In the genomic region with DNA sequence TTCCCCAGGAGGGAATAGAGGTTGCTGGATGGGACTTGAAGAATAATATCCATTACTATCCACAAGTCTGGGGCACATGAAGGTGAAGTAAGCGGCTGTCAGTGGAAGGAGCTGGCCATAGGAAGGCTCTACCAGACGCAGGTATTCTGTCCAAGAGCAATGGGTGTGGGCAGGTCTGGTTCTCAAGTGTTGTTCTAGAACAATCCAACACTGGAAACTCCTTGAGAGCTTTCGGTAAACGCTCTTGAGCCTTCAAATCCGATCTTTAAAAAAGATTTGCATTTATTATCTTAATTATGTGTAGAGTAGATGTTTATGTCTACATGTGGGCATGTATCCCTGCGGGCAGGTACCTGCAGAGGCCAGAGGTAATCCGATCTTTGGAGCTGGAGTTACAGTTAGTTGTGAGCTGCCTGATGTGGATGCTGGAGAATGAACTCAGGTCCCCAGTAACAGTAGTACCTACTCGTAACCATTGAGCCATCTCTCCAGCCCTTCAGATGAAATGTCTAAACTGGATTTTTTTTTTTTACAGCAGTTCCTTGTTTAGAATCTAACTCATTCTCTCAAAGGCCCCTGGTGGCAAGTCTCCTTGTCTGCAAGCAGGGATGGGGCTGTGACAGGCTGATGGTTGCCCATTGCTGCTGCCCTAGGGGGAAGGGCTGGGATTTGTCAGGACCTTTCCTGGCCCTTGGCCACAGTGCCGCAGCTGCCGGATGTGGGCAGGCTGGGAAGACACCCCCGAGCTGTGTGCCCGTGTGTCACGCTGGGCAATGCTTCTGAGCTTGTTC, we compare ENCODE assay signal across 14 mouse cellular contexts. TPM values are rescaled to one million over a fixed set of nuclear protein-coding genes. Genes with fewer than 3 reads are reported as not detected.
A peak's percentile ranks its signal among the peaks of the same experiment; 100 is the strongest.
DNase-seq lines count a peak whose midpoint lies in the region; ATAC-seq and TF ChIP-seq lines count a peak whose summit lies in the region.
"Had no signal": no experiment of that assay in that cellular context is flagged by ENCODE, and none has a peak within 500 bp of the region (broad histone marks: within the 10 kb centered on the region; RNA-seq: fewer than 3 reads in every experiment).

No protein-coding gene starts in this region.

- no peaks in the 10 kb centered on the region for H3K36me3 ChIP-seq in hindbrain, embryonic 16.5 days (ENCODE audit: control insufficient read depth, insufficient read depth, low read length)
- peaks cover 22% of the 10 kb centered on the region for H3K36me3 ChIP-seq in hindbrain, embryonic 10.5 days
- H3K36me3 ChIP-seq in midbrain, postnatal 0 days (ENCODE audit: insufficient read depth, low read length): peaks cover 8% of the 10 kb centered on the region
- H3K36me3 ChIP-seq in midbrain, embryonic 13.5 days: peaks cover 26% of the 10 kb centered on the region
- H3K36me3 ChIP-seq: heart, embryonic 13.5 days had no signal

- no peak for DNase-seq in hindbrain, embryonic 10.5 days (ENCODE audit: low spot score)
- peak; percentile 69 for DNase-seq in midbrain, postnatal 0 days (ENCODE audit: low spot score)
- DNase-seq in adipocyte (ENCODE audit: low spot score): peak; percentile 37
- peak; percentile 18 to 59 for DNase-seq in lung, postnatal 4 days
- DNase-seq in embryo, embryonic 11 days: no peak
- DNase-seq: cerebellum, adult 9-10 months; kidney, adult 8-10 months had no signal

- no peaks in the 10 kb centered on the region for H3K9me3 ChIP-seq in hindbrain, embryonic 16.5 days (ENCODE audit: control insufficient read depth, low read length)
- no peaks in the 10 kb centered on the region for H3K9me3 ChIP-seq in hindbrain, embryonic 10.5 days
- H3K9me3 ChIP-seq in midbrain, postnatal 0 days (ENCODE audit: low read length): no peaks in the 10 kb centered on the region
- no peaks in the 10 kb centered on the region for H3K9me3 ChIP-seq in midbrain, embryonic 13.5 days
- H3K9me3 ChIP-seq: embryonic facial prominence, embryonic 13.5 days; heart, embryonic 13.5 days; limb, embryonic 13.5 days had no signal

- H3K4me3 ChIP-seq in hindbrain, embryonic 16.5 days (ENCODE audit: low read length): no peak overlapping the region
- no peak overlapping the region for H3K4me3 ChIP-seq in hindbrain, embryonic 10.5 days
- no peak overlapping the region for H3K4me3 ChIP-seq in midbrain, postnatal 0 days (ENCODE audit: low read depth, low read length)
- no peak overlapping the region for H3K4me3 ChIP-seq in midbrain, embryonic 13.5 days (replicated peaks)
- H3K4me3 ChIP-seq: embryonic facial prominence, embryonic 13.5 days; heart, embryonic 13.5 days; limb, embryonic 13.5 days had no signal

- no peak overlapping the region for H3K9ac ChIP-seq in hindbrain, embryonic 16.5 days (ENCODE audit: low read depth, low read length)
- no peak overlapping the region for H3K9ac ChIP-seq in midbrain, postnatal 0 days (replicated peaks; ENCODE audit: low read length, poor library complexity, severe bottlenecking)
- H3K9ac ChIP-seq in midbrain, embryonic 13.5 days (replicated peaks): no peak overlapping the region
- H3K9ac ChIP-seq: embryonic facial prominence, embryonic 13.5 days; heart, embryonic 13.5 days; limb, embryonic 13.5 days had no signal

- WGBS in hindbrain, embryonic 16.5 days: 75% methylated on average over 13 of the region's 13 CpGs
- WGBS in hindbrain, embryonic 10.5 days: 84% methylated on average over 13 of the region's 13 CpGs
- WGBS in midbrain, postnatal 0 days: 73% methylated on average over 13 of the region's 13 CpGs
- 84% methylated on average over 13 of the region's 13 CpGs for WGBS in midbrain, embryonic 13.5 days

- ATAC-seq in hindbrain, embryonic 16.5 days: peak; percentile 50; the same call in 1 of the 2 replicates
- 0 out of 2 replicates have a peak, but pooled peaks have one; percentile 50 for ATAC-seq in midbrain, postnatal 0 days (ENCODE audit: low FRiP score)
- no peak for ATAC-seq in midbrain, embryonic 13.5 days
- ATAC-seq: forebrain, embryonic 16.5 days had no signal

- H3K4me1 ChIP-seq in hindbrain, embryonic 16.5 days (ENCODE audit: control insufficient read depth, insufficient read depth, low read depth, low read length): no peaks in the 10 kb centered on the region; the same call in none of the 2 replicates
- H3K4me1 ChIP-seq in hindbrain, embryonic 10.5 days (replicated peaks): no peaks in the 10 kb centered on the region
- no peaks in the 10 kb centered on the region for H3K4me1 ChIP-seq in midbrain, postnatal 0 days (ENCODE audit: insufficient read depth, low read length)
- H3K4me1 ChIP-seq in midbrain, embryonic 13.5 days (replicated peaks): no peaks in the 10 kb centered on the region
- H3K4me1 ChIP-seq: heart, embryonic 13.5 days; limb, embryonic 13.5 days had no signal

- no peak overlapping the region for H3K27ac ChIP-seq in hindbrain, embryonic 16.5 days (ENCODE audit: low read depth, low read length)
- no peak overlapping the region for H3K27ac ChIP-seq in hindbrain, embryonic 10.5 days
- H3K27ac ChIP-seq in midbrain, postnatal 0 days (ENCODE audit: low read depth, low read length): no peak overlapping the region
- H3K27ac ChIP-seq in midbrain, embryonic 13.5 days: no peak overlapping the region
- H3K27ac ChIP-seq: embryonic facial prominence, embryonic 13.5 days; heart, embryonic 13.5 days; limb, embryonic 13.5 days; macrophage had no signal

- H3K4me2 ChIP-seq in hindbrain, embryonic 16.5 days (ENCODE audit: low read length): no peak overlapping the region
- no peak overlapping the region for H3K4me2 ChIP-seq in midbrain, postnatal 0 days (ENCODE audit: low read depth, low read length, poor library complexity, severe bottlenecking)
- H3K4me2 ChIP-seq in midbrain, embryonic 13.5 days (replicated peaks): no peak overlapping the region
- H3K4me2 ChIP-seq: embryonic facial prominence, embryonic 13.5 days; heart, embryonic 13.5 days; limb, embryonic 13.5 days had no signal

- no peaks in the 10 kb centered on the region for H3K27me3 ChIP-seq in hindbrain, embryonic 16.5 days (replicated peaks; ENCODE audit: control insufficient read depth, insufficient read depth, low read length)
- no peaks in the 10 kb centered on the region for H3K27me3 ChIP-seq in hindbrain, embryonic 10.5 days (ENCODE audit: insufficient read depth, poor library complexity, severe bottlenecking)
- no peaks in the 10 kb centered on the region for H3K27me3 ChIP-seq in midbrain, postnatal 0 days (ENCODE audit: insufficient read depth, low read length)
- H3K27me3 ChIP-seq in midbrain, embryonic 13.5 days: no peaks in the 10 kb centered on the region
- H3K27me3 ChIP-seq: embryonic facial prominence, embryonic 13.5 days; limb, embryonic 13.5 days had no signal

- TF ChIP-seq CTCF in midbrain, postnatal 0 days (IDR thresholded peaks at IDR 0.05): peak; percentile 30

RNA-seq across cellular contexts. Expression of gene Cacng1, which starts 11.9 kb away (rescaled TPM):
- polyA plus RNA-seq in hindbrain, embryonic 16.5 days (2015; fragmentation: Nextera tagmentation; extraction: Ambion mirVana): 0.29 and 2.4 TPM in 2 replicates
- polyA plus RNA-seq in hindbrain, embryonic 10.5 days (2016; fragmentation: Nextera tagmentation; extraction: Ambion mirVana): 0.16 and 0.26 TPM in 2 replicates
- total RNA-seq in midbrain, postnatal 0 days (2014; rRNA removed): 0.94 and 1.8 TPM in 2 replicates
- 1.1 and 1.2 TPM in 2 replicates for polyA plus RNA-seq in midbrain, postnatal 0 days (2015; fragmentation: Nextera tagmentation; extraction: Ambion mirVana)
- polyA plus RNA-seq in midbrain, embryonic 13.5 days (2015; fragmentation: Nextera tagmentation; extraction: Ambion mirVana): 0.26 and 0.58 TPM in 2 replicates
- polyA plus RNA-seq: macrophage had no signal

Comparison
In these comparisons a context has a peak if more than half of its experiments do, and no peak if none do; other contexts are left out.
1. DNase-seq: peak in midbrain, postnatal 0 days (single experiment), adipocyte (single experiment) and lung, postnatal 4 days (2 of 2); none in hindbrain, embryonic 10.5 days (single experiment) and embryo, embryonic 11 days (single experiment).